Mouse (Mus musculus) limb, embryonic 10.5 days (tissue): ENCODE measurements around the gene Irf2. TPM values are rescaled to one million over a fixed set of nuclear protein-coding genes. Genes with fewer than 3 reads are reported as not detected.

Experiments used
- DNase-seq: peaks from one replicate; pipeline ENCODE4 v3.0.0-alpha.2; 2017; ENCODE audit warnings: low spot score
- H3K27ac ChIP-seq: fragments of 300-500 bp; sonication (generic); 2 replicates; pipeline ENCODE4 v1.5.1; 2016; ENCODE audit warnings: mild to moderate bottlenecking
- H3K27me3 ChIP-seq: fragments of 300-500 bp; sonication (generic); 2 replicates; pipeline ENCODE4 v1.6.1; 2016; ENCODE audit warnings: low read depth, mild to moderate bottlenecking; ENCODE audit not compliant: poor library complexity, severe bottlenecking
- H3K36me3 ChIP-seq: fragments of 300-500 bp; sonication (generic); 2 replicates; pipeline ENCODE4 v1.6.1; 2016; ENCODE audit warnings: mild to moderate bottlenecking, moderate library complexity
- H3K4me1 ChIP-seq: fragments of 300-500 bp; sonication (generic); 2 replicates; pipeline ENCODE4 v1.6.1; 2016
- H3K4me3 ChIP-seq: fragments of 300-500 bp; sonication (generic); 2 replicates; pipeline ENCODE4 v1.5.1; 2016; ENCODE audit warnings: mild to moderate bottlenecking, moderate library complexity
- H3K9me3 ChIP-seq: fragments of 300-500 bp; sonication (generic); replicated peaks from 2 replicates; pipeline ENCODE4 v1.6.1; 2016; ENCODE audit warnings: mild to moderate bottlenecking
- WGBS: fragments of 180-500 bp; shearing (Covaris S2); methylation state at CpG from one replicate; pipeline ENCODE4 v1.1.7; 2016; 5-methylcytosine and 5-hydroxymethylcytosine counted together
- polyA plus RNA-seq: library from polyadenylated mRNA; unstranded; fragments of >200 nt; fragmentation: Nextera tagmentation; extraction: Ambion mirVana; gene quantifications from 2 replicates; pipeline ENCODE4 v1.2.1, GENCODE M21; 2016

Irf2 gene
- polyA plus RNA-seq, 1 experiment from 2014 or later = 8.1 TPM

DNA sequence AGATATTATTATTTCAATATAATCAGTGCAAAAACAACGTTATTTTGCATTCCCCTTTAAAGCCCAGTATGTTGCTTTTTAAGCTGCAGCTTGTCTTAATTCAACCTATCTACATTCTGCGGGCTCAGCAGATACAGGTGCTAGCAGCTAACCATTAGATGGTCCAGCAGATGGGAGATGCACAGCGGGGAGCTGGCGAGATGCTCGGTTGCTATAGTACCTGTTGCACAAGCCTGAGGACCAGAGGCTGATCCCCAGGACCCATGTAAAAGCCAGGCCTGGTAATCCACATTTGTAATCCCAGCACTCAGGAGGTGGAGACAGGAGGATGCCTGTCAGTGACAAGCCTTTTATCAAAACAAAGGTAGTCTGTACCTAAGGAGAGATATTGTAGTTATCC is 10.5 kb downstream of the Irf2 start:
- Histone ChIP-seq H3K4me1 (peaks cover 48% of the 10 kb centered on the region), H3K27ac (peak overlapping the region; percentile 59; the same call in 1 of the 2 replicates)
- WGBS = 77% methylated on average over 5 of the region's 5 CpGs

DNA sequence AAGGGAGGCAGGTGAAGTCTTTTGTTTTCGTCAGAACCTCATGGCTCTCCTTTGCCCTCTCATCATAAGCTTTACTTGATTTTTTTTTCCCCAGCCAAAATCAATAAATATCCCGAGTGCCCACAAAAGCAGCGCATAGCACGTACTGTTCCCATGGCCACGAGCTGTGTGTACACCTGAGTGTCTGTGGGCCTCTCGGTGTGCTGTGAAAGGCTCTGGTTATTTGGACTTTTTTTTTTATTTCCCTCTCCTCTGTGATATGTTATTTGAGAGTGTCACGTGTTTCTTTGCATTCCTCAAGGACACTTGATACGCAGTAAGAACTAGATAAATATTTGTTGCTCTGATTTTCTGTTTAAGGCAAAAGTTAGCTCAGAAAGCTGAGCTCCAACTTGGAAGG is 11.0 kb downstream of the Irf2 start:
- 88% methylated on average over 8 of the region's 8 CpGs for WGBS
- peaks cover 52% of the 10 kb centered on the region for H3K4me1 ChIP-seq
- H3K9me3 ChIP-seq = no peaks in the 10 kb centered on the region
- H3K27ac ChIP-seq = peak overlapping the region; percentile 59; the same call in 1 of the 2 replicates
- no peak overlapping the region for H3K4me3 ChIP-seq
- H3K27me3 ChIP-seq = no peaks in the 10 kb centered on the region
- 0 out of 2 replicates have a peak, but pooled peaks cover 4% of the 10 kb centered on the region for H3K36me3 ChIP-seq
- DNase-seq = peak; percentile 23

More for the DNA sequence above, 10.5 kb downstream of the Irf2 start:
- H3K4me3 ChIP-seq = no peak overlapping the region
- H3K9me3 ChIP-seq = no peaks in the 10 kb centered on the region
- H3K27me3 ChIP-seq = no peaks in the 10 kb centered on the region
- 0 out of 2 replicates have a peak, but pooled peaks cover 4% of the 10 kb centered on the region for H3K36me3 ChIP-seq
- DNase-seq = no peak

GRCm38 (mm10) chr8:46751151-46751550 is 11.6 kb downstream of the Irf2 start:
- H3K27ac ChIP-seq = peak overlapping the region; percentile 59; the same call in 1 of the 2 replicates
- H3K36me3 ChIP-seq = 0 out of 2 replicates have a peak, but pooled peaks cover 4% of the 10 kb centered on the region
- H3K27me3 ChIP-seq = no peaks in the 10 kb centered on the region
- WGBS = 49% methylated on average over 4 of the region's 4 CpGs
- no peak overlapping the region for H3K4me3 ChIP-seq
- DNase-seq = peak; percentile 26
- no peaks in the 10 kb centered on the region for H3K9me3 ChIP-seq
- peaks cover 57% of the 10 kb centered on the region for H3K4me1 ChIP-seq

DNA sequence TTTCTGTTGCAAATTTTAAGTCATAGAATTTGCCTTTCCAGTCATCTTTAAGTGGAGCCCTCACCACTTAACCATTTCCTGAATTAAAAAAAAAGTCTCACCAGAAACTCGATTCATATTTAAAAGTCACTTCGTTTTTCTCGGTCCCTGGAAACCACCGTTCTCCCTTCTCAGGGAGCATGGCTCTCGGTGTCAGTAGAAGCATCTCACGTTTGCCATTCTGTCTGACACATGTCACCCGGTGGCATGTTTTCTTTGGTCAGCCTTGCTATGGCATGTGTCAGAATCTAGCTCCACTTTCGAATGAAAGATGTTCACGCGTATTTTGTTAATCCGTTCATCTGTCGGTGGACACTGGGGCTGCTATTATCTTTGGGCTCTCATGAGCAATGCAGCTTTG is 13.5 kb downstream of the Irf2 start:
- Histone ChIP-seq H3K4me3 (no peak overlapping the region), H3K27me3 (no peaks in the 10 kb centered on the region), H3K36me3 (peaks cover 11% of the 10 kb centered on the region; the same call in 1 of the 2 replicates), H3K4me1 (peaks cover 49% of the 10 kb centered on the region), H3K9me3 (no peaks in the 10 kb centered on the region), H3K27ac (no peak overlapping the region)
- 87% methylated on average over 12 of the region's 12 CpGs for WGBS
- DNase-seq = no peak

GRCm38 (mm10) chr8:46754355-46754754 is 14.8 kb downstream of the Irf2 start:
- Histone ChIP-seq H3K9me3 (no peaks in the 10 kb centered on the region), H3K4me1 (peaks cover 49% of the 10 kb centered on the region), H3K4me3 (no peak overlapping the region), H3K27ac (no peak overlapping the region), H3K27me3 (no peaks in the 10 kb centered on the region), H3K36me3 (peaks cover 7% of the 10 kb centered on the region; the same call in 1 of the 2 replicates)
- WGBS = 81% methylated on average over 5 of the region's 5 CpGs
- no peak for DNase-seq

DNA sequence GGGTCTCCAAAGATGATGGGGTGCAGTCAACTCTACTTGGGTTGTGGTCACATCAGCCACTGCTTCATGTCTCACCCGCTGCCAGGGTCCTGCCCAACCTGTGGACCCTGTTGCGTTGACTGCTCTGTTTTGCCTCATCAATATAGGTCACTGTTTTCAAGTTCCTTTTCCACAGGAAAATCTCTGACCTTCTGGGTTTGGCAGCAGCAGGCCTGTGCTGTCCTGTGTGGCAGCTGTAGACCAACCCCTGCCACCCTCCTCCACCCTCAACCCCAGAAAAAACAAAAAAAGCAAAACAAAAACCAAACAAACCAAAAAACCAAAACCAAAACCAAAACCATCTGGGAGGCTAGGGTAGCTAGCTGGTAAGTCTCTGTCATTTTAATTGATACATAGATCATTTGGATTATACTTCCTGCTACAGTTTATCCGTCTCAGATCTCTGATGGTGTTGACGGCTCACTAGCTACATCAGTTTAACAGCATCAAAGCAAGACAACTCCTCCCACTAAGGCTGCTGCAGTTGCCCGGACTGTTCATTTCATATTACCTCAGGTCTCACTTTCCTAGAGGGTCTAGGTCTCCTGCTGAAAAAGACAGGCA is 16.3 kb downstream of the Irf2 start:
- H3K9me3 ChIP-seq = no peaks in the 10 kb centered on the region
- peaks cover 7% of the 10 kb centered on the region; the same call in 1 of the 2 replicates for H3K36me3 ChIP-seq
- no peak overlapping the region for H3K27ac ChIP-seq
- no peaks in the 10 kb centered on the region for H3K27me3 ChIP-seq
- peaks cover 40% of the 10 kb centered on the region for H3K4me1 ChIP-seq
- no peak for DNase-seq
- 42% methylated on average over 5 of the region's 5 CpGs for WGBS
- no peak overlapping the region for H3K4me3 ChIP-seq

GRCm38 (mm10) chr8:46757613-46758012 is 18.1 kb downstream of the Irf2 start:
- no peaks in the 10 kb centered on the region for H3K27me3 ChIP-seq
- no peak for DNase-seq
- 95% methylated on average over 9 of the region's 9 CpGs for WGBS

DNA sequence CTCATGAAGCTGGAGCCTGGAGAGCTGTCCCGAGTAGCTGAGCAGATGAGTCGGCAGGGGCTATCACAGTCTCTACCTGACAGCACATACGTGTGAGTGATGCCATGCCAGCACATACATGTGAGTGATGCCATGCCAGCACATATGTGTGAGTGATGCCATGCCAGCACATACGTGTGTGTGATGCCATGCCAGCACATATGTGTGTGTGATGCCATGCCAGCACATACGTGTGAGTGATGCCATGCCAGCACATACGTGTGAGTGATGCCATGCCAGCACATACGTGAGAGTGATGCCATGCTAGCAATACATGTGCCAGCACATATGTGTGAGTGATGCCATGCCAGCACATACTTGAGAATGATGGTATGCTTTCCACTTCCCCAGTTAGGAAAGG is 18.6 kb downstream of the Irf2 start:
- H3K4me1 ChIP-seq = peaks cover 23% of the 10 kb centered on the region
- 89% methylated on average over 7 of the region's 7 CpGs for WGBS
- DNase-seq = no peak

More at GRCm38 (mm10) chr8:46757613-46758012, 18.1 kb downstream of the Irf2 start:
- peaks cover 23% of the 10 kb centered on the region for H3K4me1 ChIP-seq
- H3K4me3 ChIP-seq = no peak overlapping the region
- no peaks in the 10 kb centered on the region for H3K9me3 ChIP-seq
- no peak overlapping the region for H3K27ac ChIP-seq
- peaks cover 8% of the 10 kb centered on the region; the same call in 1 of the 2 replicates for H3K36me3 ChIP-seq

GRCm38 (mm10) chr8:46758676-46759075 is 19.1 kb downstream of the Irf2 start:
- Histone ChIP-seq H3K27ac (no peak overlapping the region), H3K4me3 (no peak overlapping the region), H3K36me3 (peaks cover 8% of the 10 kb centered on the region; the same call in 1 of the 2 replicates), H3K27me3 (no peaks in the 10 kb centered on the region), H3K4me1 (peaks cover 18% of the 10 kb centered on the region), H3K9me3 (no peaks in the 10 kb centered on the region)
- no peak for DNase-seq
- 85% methylated on average over 2 of the region's 2 CpGs for WGBS

More for the DNA sequence above, 18.6 kb downstream of the Irf2 start:
- Histone ChIP-seq H3K27ac (no peak overlapping the region), H3K27me3 (no peaks in the 10 kb centered on the region), H3K4me3 (no peak overlapping the region), H3K36me3 (peaks cover 8% of the 10 kb centered on the region; the same call in 1 of the 2 replicates), H3K9me3 (no peaks in the 10 kb centered on the region)

- WGBS = 89% methylated on average over 7 of the region's 7 CpGs
- no peak overlapping the region for H3K4me3 ChIP-seq
- peaks cover 8% of the 10 kb centered on the region; the same call in 1 of the 2 replicates for H3K36me3 ChIP-seq
- DNase-seq = no peak
- peaks cover 13% of the 10 kb centered on the region for H3K4me1 ChIP-seq
- H3K9me3 ChIP-seq = no peaks in the 10 kb centered on the region
- H3K27ac ChIP-seq = no peak overlapping the region
- H3K27me3 ChIP-seq = no peaks in the 10 kb centered on the region
These were observed 20.0 kb downstream of the Irf2 start for GRCm38 (mm10) chr8:46759562-46759961.

DNA sequence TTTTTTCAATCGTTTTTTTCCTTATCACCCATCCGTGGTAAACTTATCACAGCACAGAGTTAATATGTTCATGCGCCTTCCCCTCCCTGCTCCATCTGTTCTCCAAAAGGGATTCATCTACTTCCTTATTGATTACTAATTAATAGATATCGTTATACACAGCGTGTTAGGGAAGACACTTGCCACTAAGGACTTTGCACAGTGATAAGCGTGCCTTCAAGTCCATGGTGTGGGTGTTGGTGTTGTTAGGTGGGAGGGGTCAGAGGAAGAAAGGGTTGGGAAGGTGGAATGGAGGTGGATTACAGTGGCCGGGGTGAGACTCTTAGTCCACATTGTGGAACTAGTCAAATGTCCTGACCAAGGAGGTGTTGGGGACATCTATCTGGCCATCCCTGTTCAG is 21.2 kb downstream of the Irf2 start:
- no peak for DNase-seq
- no peaks in the 10 kb centered on the region for H3K9me3 ChIP-seq
- no peak overlapping the region for H3K4me3 ChIP-seq
- H3K4me1 ChIP-seq = peaks cover 8% of the 10 kb centered on the region
- H3K27me3 ChIP-seq = no peaks in the 10 kb centered on the region
- WGBS = 93% methylated on average over 7 of the region's 7 CpGs
- peaks cover 8% of the 10 kb centered on the region; the same call in 1 of the 2 replicates for H3K36me3 ChIP-seq
- H3K27ac ChIP-seq = no peak overlapping the region

DNA sequence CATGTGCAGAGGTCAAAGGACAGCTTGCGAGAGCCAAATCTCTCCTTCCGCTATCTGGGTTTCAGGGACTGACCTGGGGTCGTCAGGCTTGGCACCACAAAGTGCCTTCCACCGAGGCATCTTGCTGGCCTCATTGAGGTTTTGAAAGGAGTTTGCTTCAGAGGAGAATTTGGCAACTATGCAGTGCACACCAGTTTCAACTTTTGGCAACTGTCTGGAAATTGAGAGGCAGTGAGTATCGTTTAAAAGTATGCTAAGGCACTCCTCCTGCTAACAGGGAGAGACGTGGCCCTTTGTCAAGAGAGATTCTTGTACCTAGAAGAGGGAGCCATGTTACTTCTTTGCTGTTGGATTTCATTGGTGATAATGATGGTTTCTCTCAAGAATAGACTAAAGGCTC is 21.9 kb downstream of the Irf2 start:
- H3K4me3 ChIP-seq = no peak overlapping the region
- H3K27ac ChIP-seq = no peak overlapping the region
- 88% methylated on average over 6 of the region's 6 CpGs for WGBS
- no peak for DNase-seq
- H3K27me3 ChIP-seq = no peaks in the 10 kb centered on the region
- 0 out of 2 replicates have a peak, but pooled peaks cover under 1% of the 10 kb centered on the region for H3K4me1 ChIP-seq
- peaks cover 8% of the 10 kb centered on the region; the same call in 1 of the 2 replicates for H3K36me3 ChIP-seq
- no peaks in the 10 kb centered on the region for H3K9me3 ChIP-seq

DNA sequence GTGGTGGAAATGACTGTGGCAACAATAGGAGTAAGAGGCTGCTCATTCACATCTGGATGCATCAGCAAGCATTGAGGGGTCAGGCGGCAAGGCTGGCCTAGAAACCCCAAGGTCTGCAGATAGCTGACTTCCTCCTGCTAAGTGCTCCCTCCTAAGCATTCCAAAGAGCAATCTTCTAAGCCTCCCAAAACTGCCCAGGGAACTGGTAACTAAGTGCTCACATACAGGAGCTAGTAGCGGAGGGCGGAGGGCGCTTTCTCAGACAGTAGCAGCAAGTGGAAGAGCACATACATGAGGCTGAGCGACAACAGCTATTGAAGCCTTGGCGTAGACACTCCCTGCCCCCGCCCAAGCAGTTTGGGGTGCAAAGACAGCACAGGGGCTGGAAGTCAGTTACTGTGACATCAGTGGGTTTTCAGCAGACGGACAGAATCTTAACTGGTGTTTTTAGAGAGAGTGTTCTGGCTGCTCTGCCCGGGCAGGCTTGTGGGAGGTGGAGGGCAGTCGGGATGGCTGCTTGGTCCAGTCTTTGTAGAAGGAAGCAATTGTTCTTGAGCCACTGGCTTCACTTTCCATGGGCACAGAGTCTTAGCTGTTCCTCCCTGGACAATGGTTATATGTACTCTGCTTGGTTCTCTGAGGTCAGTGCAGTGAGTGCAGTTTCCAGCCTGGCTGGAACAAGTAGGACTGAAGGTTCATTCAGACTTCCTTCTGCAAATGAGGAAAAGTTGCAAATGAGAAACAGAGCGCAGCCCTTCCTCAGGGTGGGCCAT is 30.1 kb downstream of the Irf2 start:
- Histone ChIP-seq H3K36me3 (0 out of 2 replicates have a peak, but pooled peaks cover 3% of the 10 kb centered on the region), H3K4me3 (no peak overlapping the region), H3K4me1 (peaks cover 26% of the 10 kb centered on the region), H3K27me3 (no peaks in the 10 kb centered on the region), H3K9me3 (no peaks in the 10 kb centered on the region), H3K27ac (peak overlapping the region; percentile 78)
- peak; percentile 42 for DNase-seq
- 79% methylated on average over 11 of the region's 11 CpGs for WGBS
